Mouse (Mus musculus) ES-E14 (cell line): ENCODE results near the gene F10. TPM values are rescaled to one million over a fixed set of nuclear protein-coding genes. Genes with fewer than 3 reads are reported as not detected.
"Not testable (repeated sequence)": the region's sequence is repeated elsewhere in the genome, so short reads cannot be mapped to it uniquely, and the experiment has no call there.

ENCODE experiments used
- DNase-seq: peaks from one replicate; pipeline ENCODE4 v3.0.0-alpha.2; 2013; ENCODE audit warnings: low read depth, low spot score
- H3K27ac ChIP-seq: 2 replicates; pipeline ENCODE4 v1.5.1; 2012; ENCODE audit warnings: low read depth, mild to moderate bottlenecking, low read length, moderate library complexity, mixed read lengths; ENCODE audit not compliant: poor library complexity, insufficient read depth, severe bottlenecking
- H3K36me3 ChIP-seq: 2 replicates; pipeline ENCODE4 v1.6.1; 2012; ENCODE audit warnings: mild to moderate bottlenecking, low read length, moderate library complexity, mixed read lengths; ENCODE audit not compliant: control insufficient read depth, poor library complexity, insufficient read depth, severe bottlenecking
- H3K4me1 ChIP-seq, 2 experiments: fragments of 150-350 bp in 1 of 2; sonication (generic) in 1 of 2; 2 replicates each; pipeline ENCODE4 v1.6.1; 2012; ENCODE audit warnings: low read length in 2 of 2, mild to moderate bottlenecking in 1 of 2, mixed read lengths in 1 of 2; ENCODE audit not compliant: control insufficient read depth in 2 of 2, insufficient read depth in 2 of 2, poor library complexity in 1 of 2
- H3K4me3 ChIP-seq, 2 experiments: fragments of 150-350 bp in 1 of 2; sonication (generic) in 1 of 2; 2 replicates each; pipeline ENCODE4 v1.5.1; 2012; ENCODE audit warnings: low read length in 2 of 2, low read depth in 1 of 2, mild to moderate bottlenecking in 1 of 2, mixed read lengths in 1 of 2; ENCODE audit not compliant: insufficient read depth in 1 of 2, poor library complexity in 1 of 2, severe bottlenecking in 1 of 2
- H3K9ac ChIP-seq: 2 replicates; pipeline ENCODE4 v1.6.1; 2012; ENCODE audit warnings: low read depth, mild to moderate bottlenecking, low read length, mixed read lengths; ENCODE audit not compliant: poor library complexity, insufficient read depth, severe bottlenecking
- H3K9me3 ChIP-seq: fragments of 150-350 bp; sonication (generic); 2 replicates; pipeline ENCODE4 v1.6.1; 2012; ENCODE audit warnings: low read depth, mild to moderate bottlenecking, low read length; ENCODE audit not compliant: control insufficient read depth, insufficient read depth
- CHD2 ChIP-seq: IDR thresholded peaks from 2 replicates; pipeline ENCODE4 v1.6.1; 2014; ENCODE audit warnings: mild to moderate bottlenecking, low read depth, low read length, inconsistent platforms
- HCFC1 ChIP-seq: IDR thresholded peaks from 2 replicates; pipeline ENCODE4 v1.6.1; 2012; ENCODE audit warnings: low read length, inconsistent platforms, borderline replicate concordance; ENCODE audit not compliant: insufficient read depth
- MAFK ChIP-seq: IDR thresholded peaks from 2 replicates; pipeline ENCODE4 v1.6.1; 2014; ENCODE audit warnings: mild to moderate bottlenecking, low read depth, low read length, inconsistent platforms; ENCODE audit not compliant: insufficient read depth
- ZC3H11A ChIP-seq: IDR thresholded peaks from 2 replicates; pipeline ENCODE4 v1.6.1; 2012; ENCODE audit warnings: low read depth, mild to moderate bottlenecking, inconsistent platforms, low read length, borderline replicate concordance
- ZNF384 ChIP-seq: IDR thresholded peaks from 2 replicates; pipeline ENCODE4 v1.6.1; 2012; ENCODE audit warnings: low read depth, low read length, inconsistent platforms
- in situ Hi-C, 2 experiments: fragments of 600-800 bp; cut with MboI; formaldehyde crosslinking; loops; one replicate each; pipeline ENCODE4 v1.15.1; 2025; ENCODE audit warnings: low sequenced_read_pairs in 2 of 2, inconsistent platforms in 1 of 2; ENCODE audit not compliant: unreplicated experiment in 2 of 2
- total RNA-seq: library from RNA; depleted of rRNA; stranded (reverse); fragments of 300-350 nt; gene quantifications from 2 replicates; pipeline ENCODE4 v1.2.3, GENCODE M21; 2012

The F10 gene
- total RNA-seq, 1 experiment: not detected

DNA sequence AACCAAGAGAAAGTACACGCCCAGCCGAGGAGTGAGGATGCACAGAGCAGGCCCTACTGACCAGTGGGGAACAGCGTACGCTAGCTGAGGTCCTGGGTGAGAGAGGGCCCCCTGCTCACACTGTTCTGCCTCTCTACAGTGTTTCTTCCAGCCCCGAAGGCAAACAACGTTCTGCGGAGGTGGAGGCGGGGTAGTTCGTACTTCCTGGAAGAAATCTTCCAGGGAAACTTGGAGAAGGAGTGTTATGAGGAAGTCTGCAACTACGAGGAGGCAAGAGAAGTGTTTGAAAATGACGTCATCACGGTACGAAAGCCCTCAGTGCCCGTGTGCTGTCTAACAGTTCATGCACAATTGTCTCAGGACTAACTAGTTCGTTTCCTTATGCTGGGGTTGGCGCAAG, 26.0 kb downstream of the F10 start:
- TF ChIP-seq ZC3H11A: no peak
- no peak for TF ChIP-seq CHD2
- TF ChIP-seq MAFK: no peak
- TF ChIP-seq HCFC1: no peak
- no peak for TF ChIP-seq ZNF384
- Histone ChIP-seq H3K4me1 (no peaks in the 10 kb centered on the region), H3K27ac (no peak overlapping the region), H3K36me3 (no peaks in the 10 kb centered on the region), H3K4me3 (no peak overlapping the region), H3K9me3 (no peaks in the 10 kb centered on the region), H3K9ac (no peak overlapping the region)
- no peak for DNase-seq
- in situ Hi-C loops: no loop called here

DNA sequence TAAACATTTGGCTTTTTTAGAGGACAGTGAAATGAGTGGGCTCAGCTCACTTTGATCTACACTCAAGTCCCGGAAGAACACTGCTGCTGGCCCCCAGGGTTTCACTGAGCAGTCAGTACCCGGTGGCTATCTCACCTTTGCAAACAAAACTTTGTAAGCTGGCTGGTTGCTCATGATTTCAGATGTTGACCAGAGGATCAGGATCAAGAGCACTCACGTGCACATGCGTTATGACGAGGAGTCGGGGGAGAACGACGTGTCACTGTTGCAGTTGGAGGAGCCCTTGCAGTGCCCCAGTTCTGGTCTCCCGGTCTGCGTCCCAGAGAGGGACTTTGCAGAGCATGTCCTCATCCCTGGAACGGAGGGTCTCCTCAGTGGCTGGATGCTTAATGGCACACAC, 36.1 kb downstream of the F10 start:
- H3K9me3 ChIP-seq: no peaks in the 10 kb centered on the region
- H3K4me3 ChIP-seq: no peak overlapping the region
- in situ Hi-C loops: no loop called here
- no peak overlapping the region for H3K27ac ChIP-seq
- no peak overlapping the region for H3K9ac ChIP-seq
- peaks cover 32% of the 10 kb centered on the region for H3K36me3 ChIP-seq
- 0 out of 4 replicates have a peak, but pooled peaks cover 0 to 1% of the 10 kb centered on the region in 2 experiments for H3K4me1 ChIP-seq
- TF ChIP-seq ZNF384: no peak
- no peak for TF ChIP-seq CHD2
- no peak for TF ChIP-seq MAFK
- TF ChIP-seq ZC3H11A: no peak
- TF ChIP-seq HCFC1: no peak
- DNase-seq: no peak

GRCm38 (mm10) chr8:13075044-13075443, 37.9 kb downstream of the F10 start:
- Histone ChIP-seq H3K9me3 (no peaks in the 10 kb centered on the region), H3K27ac (no peak overlapping the region), H3K4me3 (no peak overlapping the region), H3K4me1 (0 out of 4 replicates have a peak, but pooled peaks cover 0 to 1% of the 10 kb centered on the region in 2 experiments), H3K9ac (no peak overlapping the region), H3K36me3 (peaks cover 47% of the 10 kb centered on the region)
- in situ Hi-C loops: no loop called here
- no peak for TF ChIP-seq CHD2
- TF ChIP-seq ZC3H11A: no peak
- no peak for TF ChIP-seq HCFC1
- no peak for TF ChIP-seq MAFK
- no peak for TF ChIP-seq ZNF384
- no peak for DNase-seq

DNA sequence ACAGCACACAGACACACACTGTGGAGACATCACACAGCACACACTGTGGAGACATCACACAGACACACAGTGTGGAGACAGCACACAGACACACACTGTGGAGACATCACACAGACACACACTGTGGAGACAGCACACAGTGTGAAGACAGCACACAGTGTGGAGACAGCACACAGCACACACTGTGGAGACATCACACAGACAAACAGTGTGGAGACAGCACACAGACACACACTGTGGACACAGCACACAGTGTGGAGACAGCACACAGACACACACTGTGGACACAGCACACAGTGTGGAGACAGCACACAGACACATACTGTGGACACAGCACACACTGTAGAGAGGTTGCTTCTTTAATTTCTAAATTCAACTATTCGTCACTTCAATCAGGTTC, 38.5 kb downstream of the F10 start:
- H3K36me3 ChIP-seq: peaks cover 53% of the 10 kb centered on the region
- H3K9ac ChIP-seq, H3K27ac ChIP-seq, in situ Hi-C loops, H3K9me3 ChIP-seq, H3K4me3 ChIP-seq, H3K4me1 ChIP-seq, DNase-seq: not testable (repeated sequence)

GRCm38 (mm10) chr8:13077542-13077941, 40.4 kb downstream of the F10 start:
- no peak for DNase-seq
- no peak overlapping the region for H3K27ac ChIP-seq
- H3K9me3 ChIP-seq: no peaks in the 10 kb centered on the region
- TF ChIP-seq CHD2 (no peak), HCFC1 (no peak), ZNF384 (no peak), MAFK (no peak), ZC3H11A (no peak)
- no peak overlapping the region for H3K4me3 ChIP-seq
- H3K9ac ChIP-seq: no peak overlapping the region
- peaks cover 67% of the 10 kb centered on the region for H3K36me3 ChIP-seq
- 0 out of 4 replicates have a peak, but pooled peaks cover 0 to 1% of the 10 kb centered on the region in 2 experiments for H3K4me1 ChIP-seq
- in situ Hi-C loops: no loop called here
